Mouse (Mus musculus) gastrocnemius, postnatal 25 days (tissue): ENCODE data around the gene Gm10401. TPM values are rescaled to one million over a fixed set of nuclear protein-coding genes. Genes with fewer than 3 reads are reported as not detected.

ENCODE experiments used
- DNase-seq: peaks from one replicate; pipeline ENCODE4 v3.0.0; 2022
- total RNA-seq, 2 experiments: library from RNA; stranded (reverse); gene quantifications; 1 replicate in 1 of 2; 2 replicates in 1 of 2; pipeline ENCODE4 v1.2.3; 2021

Gene Gm10401
- total RNA-seq, 2 experiments from 2014 or later: not detected

DNA sequence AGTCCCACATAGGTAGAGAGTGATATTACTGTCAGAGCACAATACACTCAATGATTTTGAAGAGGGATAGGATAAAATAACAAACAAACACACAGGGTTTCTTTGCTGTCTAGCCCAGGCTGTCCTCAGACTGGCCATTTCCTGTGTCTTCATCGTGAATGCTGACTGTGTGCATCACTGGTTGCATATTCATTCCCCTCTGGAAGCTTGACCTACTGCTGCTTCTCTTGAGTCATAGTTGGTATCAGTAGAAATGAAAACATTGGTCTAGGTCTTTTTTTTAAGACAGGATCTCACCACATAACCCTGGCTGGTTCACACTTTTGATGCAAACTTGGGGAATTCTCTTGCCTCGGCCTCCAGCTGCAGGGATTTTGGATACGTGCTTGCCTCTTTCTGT is 28.5 kb downstream of the Gm10401 start:
- no peak for DNase-seq

DNA sequence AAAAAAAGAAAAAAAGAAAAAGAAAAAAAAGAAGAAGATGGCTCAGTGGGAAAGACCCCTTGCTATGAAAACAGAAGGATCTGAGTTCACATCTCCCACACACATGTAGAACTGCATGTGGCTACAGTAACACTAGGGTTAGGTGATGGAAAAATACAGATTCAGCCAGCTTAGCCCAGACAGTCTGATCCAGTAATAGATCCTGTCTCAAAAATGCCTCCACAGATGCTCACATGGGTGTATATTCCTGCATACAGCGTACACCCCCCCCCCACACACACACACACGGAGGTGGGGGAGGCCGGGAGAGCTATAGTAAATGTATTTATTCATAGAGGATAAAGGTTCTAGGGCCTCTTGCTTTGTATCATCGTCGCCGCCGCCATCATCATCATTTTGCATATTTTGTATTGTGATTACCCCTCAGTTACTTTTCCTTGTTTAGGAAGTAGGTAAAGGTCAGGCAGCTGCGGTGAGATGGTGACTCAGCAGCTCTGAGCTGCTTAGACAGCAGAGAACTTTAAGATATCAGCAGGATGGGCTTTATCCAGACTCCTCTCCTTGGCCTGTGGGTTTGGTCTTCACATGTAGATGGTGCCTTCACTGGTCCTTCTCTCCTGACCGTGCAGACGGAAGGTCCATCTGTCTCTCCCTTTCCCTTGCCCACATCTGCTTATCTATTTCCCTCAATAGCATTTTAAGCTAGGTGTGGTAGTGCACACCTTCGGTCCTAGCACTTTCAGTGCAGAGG is 29.2 kb downstream of the Gm10401 start:
- DNase-seq: no peak

DNA sequence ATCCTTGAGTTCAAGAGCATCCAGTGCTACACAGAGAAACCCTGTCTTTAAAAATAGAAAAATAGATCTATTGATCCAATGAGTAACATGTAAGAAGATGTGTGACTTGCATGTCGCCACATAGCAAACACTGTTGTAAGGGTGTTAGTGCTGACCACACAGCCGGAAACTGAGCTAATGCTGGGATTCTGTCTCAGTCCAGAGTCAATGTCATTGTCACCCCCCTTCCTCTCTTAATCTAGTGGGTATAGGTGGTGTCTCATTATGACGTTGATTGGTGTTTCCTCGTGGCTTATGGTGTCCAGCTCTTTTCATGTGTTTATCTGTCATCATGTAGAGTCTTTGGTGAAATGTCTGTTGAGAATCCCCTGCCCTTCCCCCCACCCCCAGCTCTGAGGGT is 31.9 kb downstream of the Gm10401 start:
- no peak for DNase-seq

DNA sequence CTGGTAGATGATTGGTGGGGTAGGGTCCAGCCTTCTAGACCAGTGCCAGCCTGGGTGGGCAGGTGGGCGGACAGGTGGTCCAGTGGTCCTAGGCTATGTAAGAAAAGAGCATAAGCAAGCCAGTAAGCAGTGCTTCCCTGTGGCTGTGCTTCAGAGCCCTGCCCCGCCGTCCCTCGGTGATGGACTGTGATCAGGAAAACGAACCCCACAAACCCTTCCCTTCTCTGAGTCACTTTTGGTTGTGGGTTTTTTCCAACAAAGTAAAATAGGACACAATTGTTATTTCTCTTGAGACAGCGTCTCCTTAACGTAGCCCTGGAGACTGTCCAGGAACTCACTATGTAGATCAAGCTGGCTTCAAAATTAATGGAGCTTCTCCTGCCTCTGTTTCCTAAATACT is 34.7 kb downstream of the Gm10401 start:
- no peak for DNase-seq

DNA sequence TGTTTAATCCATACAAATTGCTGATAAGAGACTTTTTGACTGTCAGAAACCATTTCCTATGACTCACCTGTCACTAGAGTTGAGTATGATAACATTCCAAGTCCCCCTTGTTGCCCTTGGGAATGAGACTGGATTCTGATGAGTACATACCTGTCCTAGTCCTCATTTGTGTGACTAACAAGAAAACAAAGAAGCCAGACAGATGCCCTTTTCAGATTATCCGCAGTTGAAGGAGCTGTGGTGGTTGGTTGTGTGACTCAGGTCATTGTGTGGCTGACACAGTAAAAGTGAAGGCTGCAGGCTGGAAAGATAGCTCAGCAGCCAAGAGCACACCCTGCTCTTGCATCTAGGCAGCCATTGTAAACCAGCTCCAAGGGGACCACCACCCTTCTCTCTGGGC is 35.5 kb downstream of the Gm10401 start:
- DNase-seq: no peak

DNA sequence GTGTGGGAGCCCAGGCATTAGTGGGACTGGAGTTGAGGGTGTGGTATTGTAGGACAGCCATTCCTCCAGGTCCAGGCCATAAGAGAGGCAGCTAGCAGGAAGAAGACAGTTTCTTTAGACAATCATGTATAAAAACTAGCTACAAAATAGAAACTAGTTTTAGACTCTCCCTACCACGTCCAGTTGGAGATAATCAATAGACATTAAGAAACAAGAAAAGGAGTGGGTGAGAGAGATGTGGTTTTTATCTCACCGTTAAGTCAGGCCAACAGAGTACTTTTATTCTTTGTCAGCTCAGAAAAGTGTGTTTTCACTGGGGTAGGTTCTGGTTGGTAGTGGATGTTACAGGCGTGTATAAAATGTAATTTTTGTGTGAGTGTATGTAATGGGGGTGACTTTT is 37.1 kb downstream of the Gm10401 start:
- no peak for DNase-seq

DNA sequence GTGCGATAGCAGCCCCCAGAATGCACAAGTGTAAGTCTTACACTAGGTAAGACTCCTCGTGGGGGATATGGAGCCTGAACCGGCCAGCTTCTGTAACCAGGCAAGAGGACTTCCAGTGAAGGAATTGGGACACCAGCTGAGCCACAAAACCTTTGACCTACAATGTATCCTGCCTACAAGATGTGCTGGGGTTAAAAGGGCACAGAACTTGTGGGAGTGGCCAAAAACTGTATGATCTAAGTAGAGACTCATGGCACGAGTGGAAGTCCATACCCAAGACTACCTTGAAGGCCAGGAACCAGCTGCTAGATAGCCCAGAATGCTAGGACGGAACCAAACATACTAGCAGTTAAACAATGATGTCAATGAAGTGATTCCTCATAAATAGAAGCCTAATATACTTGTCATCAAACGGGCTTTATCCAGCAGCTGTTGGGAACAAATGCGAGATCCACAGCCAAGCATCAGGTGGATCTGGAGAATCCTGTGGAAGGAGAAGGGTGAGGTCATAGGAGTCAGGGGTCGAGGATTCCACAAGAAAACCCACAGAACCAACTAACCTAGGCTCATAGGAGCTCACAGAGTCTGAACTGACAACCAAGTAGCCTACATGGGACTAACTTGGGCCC is 37.9 kb downstream of the Gm10401 start:
- no peak for DNase-seq

DNA sequence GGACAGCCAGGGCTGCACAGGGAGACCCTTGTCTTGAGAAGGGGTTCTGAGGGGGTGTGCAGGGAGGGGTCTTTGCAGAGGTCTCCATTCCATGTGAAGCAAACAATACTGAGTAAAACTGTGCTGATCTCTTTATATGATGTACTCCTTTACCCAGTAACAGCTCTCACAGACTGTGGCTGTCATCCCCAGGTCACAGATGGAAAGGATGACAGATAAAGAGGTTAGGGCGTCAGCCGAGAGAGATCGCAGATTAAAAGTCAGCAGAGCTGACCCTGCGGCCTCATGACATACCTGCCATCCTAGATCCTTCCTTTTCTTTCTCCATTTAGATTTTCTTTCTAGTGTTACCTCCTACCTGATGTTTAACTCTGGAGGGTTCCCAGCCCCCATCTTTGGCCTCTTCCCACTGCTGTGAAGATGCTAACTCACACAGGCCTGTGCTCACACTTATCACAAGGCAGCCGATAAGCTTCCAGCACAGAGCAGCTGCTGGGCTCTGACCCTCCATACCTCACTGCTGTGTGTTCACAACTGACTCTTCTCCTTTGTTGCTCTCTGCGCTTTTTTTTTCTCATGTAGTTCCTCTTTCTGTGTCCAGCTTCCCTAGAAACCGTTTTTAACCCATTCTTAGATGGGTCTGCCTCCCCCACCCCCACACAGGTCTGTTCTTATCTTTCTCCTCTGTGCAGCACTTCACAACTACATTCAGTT is 39.4 kb downstream of the Gm10401 start:
- no peak for DNase-seq

DNA sequence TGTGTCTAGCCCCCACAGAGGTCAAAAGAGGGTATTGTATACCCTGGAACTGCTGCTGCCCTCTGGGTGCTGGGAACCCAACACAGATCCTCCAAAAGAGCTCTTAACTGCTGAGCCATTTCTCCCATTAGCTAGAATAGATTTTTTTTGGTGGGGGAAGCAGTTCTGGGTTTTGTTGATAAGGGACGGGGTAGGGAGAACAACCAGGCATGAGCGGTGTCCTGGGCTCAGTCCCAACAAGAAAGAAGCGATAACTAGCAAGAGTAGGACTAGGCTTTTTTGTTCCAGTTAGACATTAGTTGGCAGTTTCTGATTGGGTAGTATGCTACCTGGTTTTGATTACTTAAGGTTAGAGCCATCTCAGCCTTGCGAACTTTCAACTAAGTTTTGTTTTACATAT is 40.9 kb downstream of the Gm10401 start:
- DNase-seq: no peak

DNA sequence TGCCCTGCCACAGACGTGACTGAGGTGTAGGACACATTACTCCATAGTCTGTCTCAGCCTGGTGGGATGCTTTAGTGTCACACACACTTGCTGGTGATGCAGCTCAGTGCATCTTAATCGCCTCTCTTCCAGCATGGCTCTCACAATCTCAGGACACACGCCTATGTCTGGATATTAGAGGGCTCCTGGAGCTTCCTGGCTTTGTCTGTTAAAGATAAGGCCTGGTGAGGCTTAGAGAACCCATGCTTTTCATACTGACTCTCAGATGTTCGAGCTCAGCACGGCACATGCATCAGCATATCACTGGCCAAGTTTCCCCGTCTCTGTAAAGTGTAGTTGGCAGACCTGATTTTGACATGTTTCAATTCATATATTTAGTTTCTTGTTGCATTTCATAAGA is 42.7 kb downstream of the Gm10401 start:
- DNase-seq: no peak

DNA sequence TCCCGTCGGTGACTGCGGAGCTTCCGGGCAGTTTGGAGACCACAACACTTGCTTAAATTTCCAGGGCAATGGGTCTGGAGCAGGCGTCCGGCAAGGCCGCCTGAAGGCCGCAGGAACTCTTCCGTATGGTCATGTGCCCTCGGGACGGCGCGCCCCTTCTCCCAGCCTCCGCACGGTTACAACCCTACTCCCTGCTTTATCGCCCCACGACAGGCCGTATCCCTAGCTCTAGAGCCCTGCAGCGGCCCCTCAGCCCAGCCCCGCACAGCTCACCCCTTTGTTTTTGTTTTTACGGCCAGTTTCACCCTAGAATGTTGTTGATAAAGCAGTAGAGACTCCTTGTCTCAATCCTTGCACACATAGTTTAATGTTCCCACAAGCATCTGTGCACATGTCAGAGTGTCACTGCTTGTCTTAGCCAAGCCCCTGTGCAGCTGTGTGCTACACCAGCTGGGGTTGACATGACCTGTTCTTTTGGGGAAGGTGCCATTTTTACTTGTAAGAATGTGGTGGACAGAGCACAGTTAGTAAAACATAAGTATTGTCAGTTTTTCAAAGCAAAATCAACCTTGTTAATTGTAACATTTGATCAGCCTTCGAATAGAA is 44.2 kb downstream of the Gm10401 start:
- no peak for DNase-seq

DNA sequence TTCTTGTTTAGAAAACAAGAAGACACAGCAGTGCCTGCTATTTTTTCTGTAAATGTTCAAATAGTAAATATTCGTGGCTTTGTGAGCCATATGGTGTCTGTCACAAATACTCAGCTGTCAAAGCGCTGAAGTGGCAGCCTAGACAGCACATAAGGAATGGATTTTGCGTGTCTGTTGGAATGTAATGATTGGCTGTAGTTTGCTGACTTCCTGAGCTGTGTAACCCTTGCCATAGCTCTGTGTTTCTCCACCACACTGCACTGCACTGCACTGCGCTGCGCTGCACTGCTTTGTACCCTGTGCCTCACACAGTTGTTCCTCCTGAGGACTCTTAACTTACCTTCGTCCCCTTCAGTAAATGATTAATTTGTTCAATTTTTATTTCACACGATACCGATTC is 45.5 kb downstream of the Gm10401 start:
- no peak for DNase-seq

DNA sequence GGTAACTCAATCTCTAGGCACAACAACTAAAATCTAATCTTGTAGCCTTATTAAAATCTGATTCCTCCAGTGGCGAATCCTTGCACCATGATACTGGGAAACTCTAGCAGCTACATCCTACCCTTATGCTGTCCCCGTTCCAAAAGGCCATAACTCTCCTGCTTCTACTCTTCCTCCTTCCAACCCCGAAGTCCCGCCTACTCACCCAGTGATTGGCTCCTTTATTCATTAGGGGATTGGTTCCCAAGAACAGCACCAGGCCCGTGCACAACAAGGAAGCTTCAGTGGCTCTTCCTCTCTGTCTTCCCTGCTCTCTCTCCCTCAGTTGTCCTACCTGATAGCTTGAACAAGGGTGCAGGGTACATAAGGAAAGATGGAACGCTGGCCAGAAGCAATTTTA is 47.3 kb downstream of the Gm10401 start:
- no peak for DNase-seq

DNA sequence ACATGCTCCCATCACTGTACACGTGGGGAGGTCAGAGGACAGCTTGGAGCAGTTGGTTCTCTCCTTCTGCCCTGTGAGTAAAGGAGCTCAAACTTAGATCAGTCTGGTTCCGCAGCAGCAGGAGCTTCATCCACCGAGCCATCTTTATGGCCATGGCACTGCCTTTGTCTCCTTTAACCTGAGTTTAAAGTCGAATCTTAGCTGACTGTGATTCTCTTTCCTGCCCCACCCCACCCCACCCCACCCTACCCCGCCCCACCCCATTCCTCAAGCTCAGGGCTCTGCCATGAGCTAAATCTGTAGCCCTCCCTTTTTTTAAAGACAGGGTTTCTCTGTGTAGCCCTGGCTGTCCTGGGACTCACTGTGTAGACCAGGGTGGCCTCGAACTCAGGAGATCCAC is 48.4 kb downstream of the Gm10401 start:
- DNase-seq: no peak

Other genes starting within 250 kb of the Gm10401 start
- gene 4930519G04Rik, start 244.6 kb downstream of the Gm10401 start, total RNA-seq: not detected
- gene Gm9936, start 239.6 kb downstream of the Gm10401 start, total RNA-seq: not detected
- 1 to 10 TPM; 1.0 to 1.5 TPM for gene Oasl2, start 201.4 kb downstream of the Gm10401 start, total RNA-seq
- under 1 TPM; 0.38 to 0.51 TPM for gene Oasl1, start 175.1 kb downstream of the Gm10401 start, total RNA-seq
- gene 2210016L21Rik, start 156.1 kb downstream of the Gm10401 start, total RNA-seq: 10 to 100 TPM; 25.3 to 26.9 TPM
- gene Hnf1a, start 127.2 kb downstream of the Gm10401 start, total RNA-seq: not detected
- 10 to 100 TPM; 19.6 to 20.3 TPM for gene Sppl3, start 87.2 kb downstream of the Gm10401 start, total RNA-seq
- gene Acads, start 21.1 kb upstream of the Gm10401 start, total RNA-seq: 10 to 100 TPM; 65.8 TPM
- gene Unc119b, start 36.7 kb upstream of the Gm10401 start, total RNA-seq: 10 to 100 TPM; 10.2 to 12.9 TPM
- gene Mlec, start 59.9 kb upstream of the Gm10401 start, total RNA-seq: 100 to 1,000 TPM; 156 to 196 TPM
- gene Cabp1, start 96.1 kb upstream of the Gm10401 start, total RNA-seq: 1 to 10 TPM; 1.6 TPM
- gene Pop5, start 137.5 kb upstream of the Gm10401 start, total RNA-seq: 10 to 100 TPM; 29.2 to 30.7 TPM
- 100 to 1,000 TPM; 263 to 281 TPM for gene Rnf10, start 174.6 kb upstream of the Gm10401 start, total RNA-seq
- 100 to 1,000 TPM in 1 of 2 experiments, 10 to 100 TPM in 1; 91.7 to 100 TPM for gene Coq5, start 181.4 kb upstream of the Gm10401 start, total RNA-seq
- gene Dynll1, start 202.7 kb upstream of the Gm10401 start, total RNA-seq: 100 to 1,000 TPM; 100 to 102 TPM
- gene Srsf9, start 228.9 kb upstream of the Gm10401 start, total RNA-seq: 10 to 100 TPM; 10.7 to 12.9 TPM
- 10 to 100 TPM; 20.5 to 22.1 TPM for gene Gatc, start 242.9 kb upstream of the Gm10401 start, total RNA-seq
- gene Triap1, start 242.9 kb upstream of the Gm10401 start, total RNA-seq: 10 to 100 TPM; 17.5 to 18.4 TPM